Mouse (Mus musculus) mouse embryonic stem cell (cell line): ENCODE data around the gene Dclk3.

ENCODE experiments used
- in situ Hi-C, 2 experiments: fragments of 300-500 bp; cut with MboI; formaldehyde crosslinking; loops; 1 replicate in 1 of 2; 3 replicates in 1 of 2; pipeline ENCODE4 v1.14.3; 2019 to 2020; ENCODE audit warnings: low sequenced_read_pairs in 2 of 2, low pct_unique_long_range_greater_than_20kb in 1 of 2, mixed read lengths in 1 of 2; ENCODE audit not compliant: unreplicated experiment in 1 of 2

The Dclk3 gene

GRCm38 (mm10) chr9:111534744-111535423, 96.0 kb downstream of the Dclk3 start:
- in situ Hi-C loops, result no loop called here

GRCm38 (mm10) chr9:111535445-111536064, 96.7 kb downstream of the Dclk3 start:
- in situ Hi-C loops, result no loop called here
